Mouse (Mus musculus): ENCODE data around the gene Rpusd3.
A peak's percentile ranks its signal among the peaks of the same experiment; 100 is the strongest.

The Rpusd3 gene

DNA sequence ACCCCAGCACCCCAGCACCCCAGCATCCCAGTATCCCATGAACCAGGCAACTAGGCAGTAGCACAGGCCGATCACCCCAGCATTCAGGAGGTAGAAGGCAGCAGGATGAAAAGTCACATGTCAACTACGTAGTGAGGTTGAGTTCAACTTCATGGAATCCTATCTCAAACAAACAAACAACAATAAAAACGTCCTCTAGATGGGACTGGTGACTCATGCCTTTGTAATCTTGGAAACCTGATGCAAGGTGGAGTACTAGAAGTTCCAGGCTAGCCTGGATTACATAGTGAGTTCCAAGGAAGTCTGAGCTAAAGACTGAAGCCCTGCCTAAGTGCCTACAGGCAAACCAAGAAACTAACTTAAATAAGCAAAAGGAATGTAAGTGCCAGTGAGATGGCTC lies 11.7 kb upstream of the Rpusd3 start:
- no peak for DNase-seq (ENCODE audit: low read depth, low spot score)

- no peak for DNase-seq (ENCODE audit: low read depth, low spot score)
Measured at GRCm38 (mm10) chr6:113429965-113430364, 10.8 kb upstream of the Rpusd3 start.

GRCm38 (mm10) chr6:113428006-113428405 lies 8.9 kb upstream of the Rpusd3 start:
- DNase-seq (ENCODE audit: low read depth, low spot score): no peak

DNA sequence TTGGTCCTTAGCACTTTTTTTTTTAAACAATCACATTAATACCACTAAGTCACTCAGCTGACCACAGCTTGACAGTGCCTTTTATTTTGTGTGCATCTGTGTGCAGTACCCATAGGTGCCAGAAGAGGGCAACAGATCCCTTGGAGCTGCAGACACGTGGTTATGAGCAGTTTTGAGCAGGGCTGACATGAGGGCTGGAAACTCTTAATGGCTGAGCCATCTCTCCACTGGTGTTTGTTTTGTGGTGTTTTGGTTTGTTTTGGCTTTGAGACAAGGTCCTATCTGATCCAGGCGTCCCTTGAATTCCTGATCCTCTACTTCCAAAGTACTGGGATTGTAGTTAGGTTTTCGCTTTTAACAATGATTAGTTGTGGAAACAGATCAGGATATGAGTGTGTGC lies 8.3 kb upstream of the Rpusd3 start:
- DNase-seq (ENCODE audit: low read depth, low spot score): peak; percentile 90

DNA sequence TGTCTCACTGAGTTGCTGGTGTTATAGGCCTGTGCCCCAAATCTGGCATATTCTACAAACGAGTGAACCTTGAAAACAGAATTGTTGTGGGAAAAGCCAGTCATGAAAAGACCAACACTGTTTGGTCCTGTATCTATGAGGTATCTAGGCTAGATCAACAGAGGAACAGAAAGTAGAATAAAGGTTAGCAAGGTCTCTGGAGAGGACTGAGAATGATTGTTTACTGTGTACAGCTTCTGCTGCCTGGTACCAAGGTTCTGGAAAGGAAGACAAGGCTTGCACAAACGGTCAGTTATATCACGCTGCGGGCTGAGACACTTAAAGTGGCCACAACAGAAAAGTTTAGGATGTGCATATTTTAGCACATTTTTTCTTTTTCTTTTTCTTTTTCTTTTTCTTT lies 7.6 kb upstream of the Rpusd3 start:
- no peak for DNase-seq (ENCODE audit: low read depth, low spot score)

DNA sequence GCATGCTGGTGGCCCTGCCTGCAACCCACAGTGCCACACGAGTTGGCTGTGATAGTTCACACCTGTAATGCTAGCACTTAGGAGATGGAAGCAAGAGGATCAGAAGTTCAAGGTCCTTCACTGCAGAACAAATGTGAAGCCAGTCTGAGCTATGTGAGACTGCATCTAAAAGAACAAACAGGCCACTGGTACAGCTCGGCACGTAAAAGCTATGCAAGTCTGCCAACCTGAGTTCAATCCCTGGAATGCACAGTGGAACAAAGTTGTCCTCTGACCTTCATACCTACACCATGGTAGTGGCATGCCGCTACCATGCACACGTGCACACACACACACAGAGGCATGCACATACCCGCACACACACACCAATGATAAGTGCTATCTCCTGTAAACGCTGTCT lies 5.0 kb upstream of the Rpusd3 start:
- DNase-seq (ENCODE audit: low read depth, low spot score): no peak

- no peak for DNase-seq (ENCODE audit: low read depth, low spot score)
Measured at GRCm38 (mm10) chr6:113423000-113423399, 3.9 kb upstream of the Rpusd3 start.

GRCm38 (mm10) chr6:113418441-113419198 lies 520 bp downstream of the Rpusd3 start:
- DNase-seq (ENCODE audit: low read depth, low spot score): no peak

GRCm38 (mm10) chr6:113416416-113416815 lies 2.7 kb downstream of the Rpusd3 start:
- DNase-seq (ENCODE audit: low read depth, low spot score): no peak

GRCm38 (mm10) chr6:113410001-113410400 lies 9.1 kb downstream of the Rpusd3 start:
- DNase-seq (ENCODE audit: low read depth, low spot score): no peak

DNA sequence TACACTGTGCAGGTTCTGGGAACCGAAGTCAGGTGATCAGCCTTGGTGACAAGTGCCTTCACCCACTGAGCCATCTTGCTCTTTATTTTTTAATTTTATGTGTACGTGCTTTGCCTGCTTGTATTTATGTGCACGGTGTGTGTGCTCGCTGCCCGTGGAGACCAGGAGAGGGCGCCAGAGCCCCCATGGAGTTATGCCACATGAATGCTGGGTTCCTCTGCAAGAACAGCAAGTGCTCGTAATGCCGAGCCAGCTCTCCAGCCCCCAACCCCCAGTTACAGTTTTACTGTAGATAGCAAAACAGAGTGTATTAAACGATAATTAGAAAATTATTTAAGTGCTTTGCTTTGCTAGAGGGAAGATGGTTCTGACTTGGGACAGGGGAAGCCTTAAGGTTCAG lies 12.5 kb downstream of the Rpusd3 start:
- DNase-seq (ENCODE audit: low read depth, low spot score): peak; percentile 81

GRCm38 (mm10) chr6:113405483-113405882 lies 13.7 kb downstream of the Rpusd3 start:
- no peak for DNase-seq (ENCODE audit: low read depth, low spot score)

DNA sequence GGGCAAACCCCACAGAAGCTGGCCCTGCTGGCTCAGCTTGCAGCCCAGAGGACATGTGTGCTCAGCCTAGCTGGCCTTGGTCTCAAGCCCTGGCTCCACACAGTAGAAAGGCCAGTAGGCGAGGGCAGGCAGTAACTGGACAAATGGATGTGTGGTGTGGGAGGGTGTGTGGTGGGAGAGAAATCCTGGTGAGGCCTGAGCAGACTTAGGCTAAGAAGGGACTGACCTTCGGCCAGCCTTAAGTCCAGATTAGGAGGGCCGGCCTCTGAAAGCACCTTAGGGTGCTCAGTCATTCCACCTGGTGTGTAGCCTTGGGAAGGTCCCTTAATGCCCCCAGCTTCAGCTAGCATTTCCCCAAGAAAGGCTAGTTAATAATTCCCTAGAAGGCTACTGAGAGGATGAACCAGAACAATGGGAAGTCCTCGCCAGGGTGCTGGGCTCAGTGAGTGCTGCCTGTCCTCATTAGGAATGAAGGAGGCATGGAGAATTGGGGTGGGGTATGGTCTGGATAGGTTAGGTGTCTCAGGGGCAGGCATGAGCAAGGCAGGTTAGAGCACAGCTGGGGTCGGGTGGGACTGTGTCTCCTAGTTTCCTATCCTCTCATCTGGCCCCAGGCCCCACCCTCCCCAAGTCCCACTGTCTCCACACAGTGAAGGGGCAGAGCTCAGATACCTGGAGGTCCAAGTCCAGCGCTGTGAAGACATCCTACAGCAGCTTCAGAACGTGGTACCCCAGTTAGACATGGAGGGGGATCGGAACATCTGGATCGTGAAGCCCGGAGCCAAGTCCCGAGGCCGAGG lies 14.3 kb downstream of the Rpusd3 start:
- DNase-seq (ENCODE audit: low read depth, low spot score): no peak

DNA sequence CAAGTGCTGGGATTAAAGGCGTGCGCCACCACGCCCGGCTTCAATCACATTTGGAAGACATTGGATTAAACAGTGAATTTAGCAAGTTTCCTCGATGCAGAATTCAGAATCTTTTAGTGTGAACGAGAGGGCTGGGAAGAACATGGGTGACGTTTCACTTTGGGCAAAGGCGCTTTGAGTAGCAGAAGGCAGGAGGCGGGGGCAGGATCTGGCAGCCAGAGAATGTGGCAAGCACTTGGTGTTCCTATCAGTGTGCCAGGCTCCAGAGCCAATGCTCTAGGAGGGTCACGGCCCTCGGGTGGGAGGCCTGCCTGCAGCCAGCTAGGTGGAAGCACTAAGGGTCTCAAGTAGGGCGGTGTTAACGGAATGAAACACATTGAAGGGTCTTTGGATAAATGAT lies 17.0 kb downstream of the Rpusd3 start:
- no peak for DNase-seq (ENCODE audit: low read depth, low spot score)

GRCm38 (mm10) chr6:113396270-113397030 lies 22.7 kb downstream of the Rpusd3 start:
- DNase-seq (ENCODE audit: low read depth, low spot score): peak; percentile 92

DNA sequence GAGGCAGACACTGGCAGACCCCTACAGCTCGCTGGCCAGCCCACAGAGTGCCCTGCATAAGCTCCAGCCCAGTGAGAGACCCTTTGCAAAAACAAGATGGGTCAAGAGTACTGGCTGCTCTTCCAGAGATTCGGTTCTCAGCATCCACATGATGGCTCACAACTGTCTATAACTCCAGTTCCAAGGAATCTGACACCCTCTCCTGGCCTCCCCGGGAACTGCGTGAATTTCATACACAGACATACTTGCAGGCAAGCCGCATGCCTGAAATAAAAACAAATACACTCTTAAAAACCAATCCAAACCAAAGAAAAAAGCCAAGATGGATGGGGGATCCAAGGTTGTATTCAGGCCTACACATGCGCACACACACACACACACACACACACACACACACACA lies 23.6 kb downstream of the Rpusd3 start:
- peak; percentile 66 for DNase-seq (ENCODE audit: low read depth, low spot score)

DNA sequence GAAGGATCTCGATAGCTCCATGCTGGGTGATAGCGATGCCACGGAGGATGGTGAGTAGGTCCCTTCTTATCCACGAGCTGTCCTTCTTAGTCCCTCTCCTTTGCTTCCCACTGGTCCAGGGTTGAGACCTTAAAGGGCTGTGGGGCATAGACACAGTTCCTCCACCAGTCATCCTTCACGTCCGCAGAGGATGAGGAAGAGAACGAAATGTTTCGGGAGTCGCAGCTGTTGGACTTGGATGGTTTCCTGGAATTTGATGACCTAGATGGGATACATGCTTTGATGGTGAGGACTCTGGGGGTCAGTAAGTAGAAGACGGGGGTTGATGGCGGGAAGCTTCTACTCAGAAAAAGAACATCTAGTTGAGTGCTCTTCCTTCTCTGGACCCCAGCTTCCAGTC lies 24.3 kb downstream of the Rpusd3 start:
- no peak for DNase-seq (ENCODE audit: low read depth, low spot score)

GRCm38 (mm10) chr6:113393951-113394350 lies 25.2 kb downstream of the Rpusd3 start:
- DNase-seq (ENCODE audit: low read depth, low spot score): no peak

DNA sequence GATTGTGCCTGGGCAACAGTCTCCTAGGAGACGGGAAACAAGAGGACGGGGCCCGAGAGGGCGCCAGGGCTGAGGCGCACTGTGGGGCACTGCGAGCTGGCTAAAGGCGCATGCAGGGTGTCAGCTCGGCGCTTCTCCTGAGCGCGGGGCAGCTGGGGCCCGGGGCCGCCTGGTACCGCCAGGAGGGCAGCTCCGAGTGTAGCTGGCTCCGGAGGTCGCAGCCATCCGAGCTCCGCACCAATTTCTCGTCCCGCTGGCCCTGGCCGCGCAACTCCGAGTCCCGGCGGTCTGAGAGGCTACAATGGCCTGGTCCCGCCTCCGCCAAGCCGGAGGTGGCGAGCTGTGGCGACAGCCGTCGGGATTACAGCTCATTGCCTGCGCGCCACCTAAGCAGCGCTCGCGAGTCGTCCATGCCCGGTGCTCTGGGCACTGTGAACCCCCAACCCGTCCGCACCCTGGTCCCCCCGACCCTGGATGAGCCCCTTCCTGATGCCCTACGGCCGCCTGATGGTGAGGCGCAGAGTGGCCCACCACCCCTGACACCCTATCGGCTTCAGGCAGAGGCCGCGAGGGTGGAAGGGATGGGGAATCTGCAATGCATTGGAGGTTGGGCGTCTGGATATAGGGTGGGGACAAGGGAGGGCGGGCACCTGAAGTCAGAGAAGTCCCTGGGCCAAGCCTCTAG lies 26.6 kb downstream of the Rpusd3 start:
- peak; percentile 82 for DNase-seq (ENCODE audit: low read depth, low spot score)

DNA sequence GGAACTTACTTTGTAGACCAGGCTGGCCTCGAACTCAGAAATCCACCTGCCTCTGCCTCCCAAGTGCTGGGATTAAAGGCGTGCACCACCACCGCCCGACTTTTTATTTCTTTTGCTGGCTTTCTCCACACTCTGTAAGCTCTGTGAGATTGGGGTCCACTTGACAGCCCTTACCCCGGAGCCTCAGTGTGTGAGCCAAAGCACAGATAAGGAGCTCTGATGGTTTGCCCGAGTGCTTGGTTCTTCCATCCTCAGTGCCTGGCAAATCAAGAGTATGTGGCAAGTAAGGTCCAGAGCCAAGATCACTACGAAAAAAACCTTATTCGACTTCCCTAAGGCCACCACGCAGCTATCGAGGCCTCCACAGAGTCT lies 27.1 kb downstream of the Rpusd3 start:
- DNase-seq (ENCODE audit: low read depth, low spot score): no peak

DNA sequence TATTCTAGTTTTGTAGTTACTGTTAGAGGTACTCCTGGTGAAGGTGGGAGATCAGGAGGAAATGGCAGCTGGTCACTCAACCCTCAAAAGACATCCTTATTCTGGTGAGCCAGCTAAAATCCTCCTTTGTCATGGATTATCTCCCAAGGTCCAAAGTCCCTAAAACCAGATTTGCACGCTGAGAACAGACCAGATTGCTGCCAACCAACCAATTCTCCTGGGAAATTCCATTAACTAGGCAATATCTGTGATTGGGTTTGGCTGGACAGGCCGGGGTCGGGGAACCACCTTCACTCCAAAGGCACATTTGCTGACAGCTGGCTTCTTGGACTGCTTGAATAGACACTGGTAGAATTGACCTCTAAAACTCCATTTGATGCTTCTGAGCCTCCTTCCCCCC lies 28.4 kb downstream of the Rpusd3 start:
- DNase-seq (ENCODE audit: low read depth, low spot score): no peak

GRCm38 (mm10) chr6:113388960-113389359 lies 30.2 kb downstream of the Rpusd3 start, which contains the start of gene Ttll3:
Gene Ttll3, plus strand, starts transcription at chr6:113389260.
- no peak for DNase-seq (ENCODE audit: low read depth, low spot score)

Measured in ZHBTc4 (cell line).